Mouse (Mus musculus) liver, adult (tissue): ENCODE measurements around the gene Glrp1.

Experiments
- GATA4 ChIP-seq: IDR thresholded peaks from 2 replicates; pipeline ENCODE4 v1.6.1; 2014; ENCODE audit warnings: mild to moderate bottlenecking, low read length; ENCODE audit not compliant: insufficient replicate concordance

Gene Glrp1

DNA sequence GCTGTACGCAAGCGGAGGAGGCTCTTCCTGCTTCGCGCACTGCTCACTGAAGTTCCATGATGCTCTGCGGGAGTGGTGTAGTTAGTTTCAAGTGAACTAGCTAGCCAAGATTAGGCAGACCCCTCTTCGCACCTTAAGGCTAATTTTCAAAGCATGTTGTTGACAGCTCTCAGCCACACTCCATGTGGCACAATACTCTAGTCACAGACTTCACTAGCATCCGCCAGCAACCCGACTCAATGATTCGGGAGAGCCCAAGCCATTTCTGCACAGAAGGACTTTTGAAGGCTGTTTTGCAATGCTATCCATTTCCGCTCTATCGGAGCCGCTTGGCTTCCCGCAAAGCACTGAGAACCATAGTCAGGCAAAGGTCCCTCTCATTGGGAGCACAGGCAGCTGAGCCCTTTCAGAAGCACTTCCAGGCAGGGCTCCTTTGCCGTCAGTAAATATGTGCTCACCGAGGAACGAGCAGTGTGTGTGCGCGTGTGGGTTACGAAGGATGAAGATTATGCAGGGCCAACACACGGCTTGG lies 33.2 kb downstream of the Glrp1 start:
- TF ChIP-seq GATA4, result no peak

DNA sequence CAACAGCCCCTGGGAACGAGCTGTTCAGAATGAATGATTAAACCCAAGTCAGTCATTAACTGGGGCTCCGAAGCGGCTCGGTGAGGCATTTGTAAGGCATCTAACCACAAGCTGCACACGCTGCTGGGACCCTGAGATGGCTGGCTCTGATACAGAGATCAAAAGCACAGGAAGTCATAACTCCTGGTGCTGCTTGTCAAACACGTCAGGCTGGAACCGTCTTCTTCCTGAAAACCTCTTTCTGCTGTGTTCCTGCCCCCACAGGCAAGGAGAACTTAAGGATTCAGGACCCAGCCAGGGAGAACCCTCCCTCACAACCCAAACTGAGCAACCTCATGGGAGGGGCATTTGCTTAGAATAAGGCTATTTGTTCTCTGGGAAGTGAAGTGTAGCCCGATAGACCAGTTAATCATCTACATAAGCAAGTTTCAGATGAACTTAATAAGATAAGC lies 34.3 kb downstream of the Glrp1 start:
- TF ChIP-seq GATA4, result no peak

DNA sequence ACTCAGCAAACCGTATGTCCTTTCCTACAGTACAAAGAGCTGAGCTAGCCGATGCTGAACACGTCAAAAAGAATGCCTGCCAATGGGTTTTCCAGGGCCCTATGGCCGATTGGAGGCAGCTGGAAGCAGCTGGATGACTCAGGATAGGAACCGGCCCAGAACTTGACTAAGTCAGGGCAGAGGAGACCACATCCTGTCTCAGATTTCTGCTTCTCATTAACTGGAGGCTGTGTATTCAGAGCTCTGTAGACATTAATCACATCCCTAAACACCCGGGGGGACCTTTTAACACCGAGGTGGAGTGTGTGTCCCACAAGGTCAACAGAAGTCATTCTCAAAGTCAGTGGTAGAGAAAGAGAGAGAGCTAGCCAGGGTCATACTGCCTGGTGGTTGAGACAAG lies 35.3 kb downstream of the Glrp1 start:
- no peak for TF ChIP-seq GATA4

DNA sequence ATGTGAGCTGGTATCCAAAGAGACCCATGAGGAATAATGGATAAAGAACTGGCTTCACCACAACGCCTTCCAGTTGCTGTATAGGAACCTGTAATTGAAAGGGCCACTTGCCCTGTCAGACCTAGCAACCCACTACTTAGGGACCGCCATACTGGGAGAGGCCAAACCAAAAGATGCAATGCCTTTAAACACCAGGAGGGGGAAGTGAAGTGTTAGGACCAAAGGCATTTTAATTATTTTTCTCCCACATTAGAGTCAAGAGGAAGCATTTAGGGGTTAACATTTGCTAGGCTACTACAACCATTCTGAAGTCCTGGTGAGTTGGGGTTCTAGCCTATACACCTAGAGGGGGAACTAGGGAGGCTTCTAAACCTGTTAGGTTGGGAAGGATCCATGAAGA lies 36.0 kb downstream of the Glrp1 start:
- TF ChIP-seq GATA4, result no peak

DNA sequence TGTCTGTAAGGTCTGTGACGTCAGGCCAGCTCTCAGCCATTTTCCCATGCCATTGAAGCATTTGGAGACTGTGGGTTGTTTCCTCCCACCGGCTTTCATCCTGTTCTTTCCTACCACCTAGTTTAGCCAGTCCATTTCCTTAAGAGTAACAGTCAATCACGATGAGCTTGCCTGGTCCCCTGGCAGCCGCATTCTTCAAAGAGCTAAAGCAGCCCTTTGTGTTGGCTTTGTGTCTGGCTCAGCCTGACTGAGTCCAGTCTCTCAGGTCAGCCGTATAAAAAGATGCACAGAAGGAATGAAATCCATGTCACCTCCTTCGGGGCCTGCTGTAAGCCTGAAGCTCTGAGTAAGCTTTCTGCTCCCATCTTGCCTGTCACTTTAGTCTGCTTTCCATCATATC lies 37.6 kb downstream of the Glrp1 start:
- no peak for TF ChIP-seq GATA4

DNA sequence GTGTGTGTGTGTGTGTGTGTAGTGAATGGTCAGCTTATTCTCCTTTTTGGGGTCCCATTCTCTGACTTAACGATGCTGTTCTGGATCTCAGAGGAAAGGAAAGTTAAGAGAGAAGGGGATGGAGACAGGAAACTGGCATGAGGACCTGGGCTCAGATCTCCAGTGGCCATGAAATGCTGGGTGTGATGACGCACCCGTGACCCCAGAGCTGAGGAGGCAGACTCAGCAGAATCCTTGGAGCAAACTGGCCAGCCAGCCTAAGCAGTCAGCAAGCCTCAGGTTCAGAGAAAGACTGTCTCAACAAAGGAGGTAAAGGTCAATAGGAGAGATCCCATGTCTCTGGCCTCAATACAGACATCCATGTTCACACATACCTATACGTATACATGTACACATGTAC lies 40.1 kb downstream of the Glrp1 start:
- no peak for TF ChIP-seq GATA4

DNA sequence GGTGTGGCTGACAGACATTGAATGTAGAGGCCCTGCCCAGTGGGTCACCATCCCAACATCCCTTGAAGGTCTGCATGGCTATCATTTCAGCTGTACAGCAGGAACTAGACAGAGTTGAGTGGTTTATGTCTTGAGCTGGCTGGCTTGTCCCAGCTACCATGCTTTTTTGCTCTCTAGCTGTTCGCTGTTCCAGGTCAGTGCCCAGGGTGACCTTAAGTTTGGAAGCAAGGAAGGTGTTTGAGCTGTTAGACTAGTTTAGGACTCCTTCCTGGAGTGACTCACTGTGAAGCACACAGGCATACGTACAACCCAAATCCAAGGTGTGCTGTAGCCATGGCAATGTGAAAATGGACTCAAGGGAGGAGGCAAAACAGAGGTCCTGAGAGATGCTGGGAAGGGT lies 41.5 kb downstream of the Glrp1 start:
- no peak for TF ChIP-seq GATA4

DNA sequence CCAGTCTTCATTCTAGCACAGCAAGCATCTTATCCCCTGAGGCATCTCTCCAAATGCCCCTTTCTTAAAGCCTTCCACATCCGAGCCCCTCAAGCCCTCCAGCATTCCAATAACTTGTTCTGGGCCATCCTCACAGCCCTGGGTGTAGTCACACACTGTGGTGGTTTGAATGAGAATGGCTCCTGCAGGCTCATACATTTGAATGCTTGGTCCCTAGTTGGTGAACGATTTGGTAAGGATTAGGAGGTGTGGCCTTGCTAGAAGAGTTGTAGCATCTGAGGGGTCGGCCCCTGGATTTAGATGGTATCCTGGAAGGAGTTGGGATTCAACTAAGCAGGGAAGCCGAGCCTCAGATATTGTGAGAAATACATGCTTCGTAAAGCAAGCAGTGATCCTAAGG lies 42.0 kb downstream of the Glrp1 start:
- TF ChIP-seq GATA4, result no peak

DNA sequence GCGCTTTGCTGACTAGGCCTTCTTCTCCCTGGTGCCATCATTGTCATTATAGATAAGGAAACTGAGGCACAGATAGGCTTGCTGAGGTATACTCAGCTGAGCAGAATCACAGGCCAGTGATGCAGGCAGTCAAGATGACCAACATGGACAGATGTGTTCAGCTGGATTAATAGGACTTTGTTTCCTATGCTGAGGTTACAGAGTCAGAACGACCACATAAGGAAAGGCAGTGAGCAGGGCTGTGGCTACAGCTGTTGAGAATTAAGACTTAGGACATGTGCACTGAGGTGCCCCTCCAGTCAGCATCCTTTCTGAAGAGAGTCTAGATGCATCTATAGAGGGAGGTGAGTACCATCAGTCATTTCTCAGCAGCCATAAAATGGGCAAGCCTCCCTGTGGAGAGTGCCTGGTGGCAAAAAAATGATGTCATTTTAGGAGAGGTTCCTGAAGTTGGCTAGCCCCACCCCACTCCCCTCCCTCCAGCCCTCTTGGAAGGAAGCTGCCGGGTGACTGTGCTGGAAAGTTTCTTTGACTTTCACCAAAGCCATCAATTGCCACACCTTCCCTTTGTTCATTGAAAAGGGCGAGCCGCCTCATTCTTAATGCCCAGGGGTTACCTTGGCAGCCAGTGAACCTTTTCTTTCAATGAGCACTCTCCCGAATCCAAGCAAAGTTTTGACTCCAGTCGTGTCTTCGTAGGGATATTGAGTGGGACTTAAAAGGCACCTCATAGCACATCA lies 43.4 kb downstream of the Glrp1 start:
- no peak for TF ChIP-seq GATA4

DNA sequence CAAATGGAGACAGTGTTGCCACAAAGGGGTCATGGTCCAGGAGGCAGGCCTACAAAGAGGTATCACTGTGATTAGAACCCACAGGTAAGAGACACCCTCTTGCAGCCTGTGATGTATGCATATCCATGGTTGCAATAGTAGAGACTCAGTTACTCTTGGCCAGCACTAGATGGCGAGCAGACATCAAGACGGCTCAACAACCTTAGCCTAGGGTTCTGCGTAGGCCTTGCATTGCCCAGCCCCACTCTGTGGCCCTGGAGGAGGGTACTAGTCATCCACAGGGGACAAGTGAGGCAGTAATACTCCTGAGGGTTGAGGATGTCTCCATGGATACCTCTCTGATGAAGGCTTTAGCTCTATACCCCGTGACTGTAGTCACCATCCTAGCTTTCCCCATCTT lies 44.1 kb downstream of the Glrp1 start:
- no peak for TF ChIP-seq GATA4

DNA sequence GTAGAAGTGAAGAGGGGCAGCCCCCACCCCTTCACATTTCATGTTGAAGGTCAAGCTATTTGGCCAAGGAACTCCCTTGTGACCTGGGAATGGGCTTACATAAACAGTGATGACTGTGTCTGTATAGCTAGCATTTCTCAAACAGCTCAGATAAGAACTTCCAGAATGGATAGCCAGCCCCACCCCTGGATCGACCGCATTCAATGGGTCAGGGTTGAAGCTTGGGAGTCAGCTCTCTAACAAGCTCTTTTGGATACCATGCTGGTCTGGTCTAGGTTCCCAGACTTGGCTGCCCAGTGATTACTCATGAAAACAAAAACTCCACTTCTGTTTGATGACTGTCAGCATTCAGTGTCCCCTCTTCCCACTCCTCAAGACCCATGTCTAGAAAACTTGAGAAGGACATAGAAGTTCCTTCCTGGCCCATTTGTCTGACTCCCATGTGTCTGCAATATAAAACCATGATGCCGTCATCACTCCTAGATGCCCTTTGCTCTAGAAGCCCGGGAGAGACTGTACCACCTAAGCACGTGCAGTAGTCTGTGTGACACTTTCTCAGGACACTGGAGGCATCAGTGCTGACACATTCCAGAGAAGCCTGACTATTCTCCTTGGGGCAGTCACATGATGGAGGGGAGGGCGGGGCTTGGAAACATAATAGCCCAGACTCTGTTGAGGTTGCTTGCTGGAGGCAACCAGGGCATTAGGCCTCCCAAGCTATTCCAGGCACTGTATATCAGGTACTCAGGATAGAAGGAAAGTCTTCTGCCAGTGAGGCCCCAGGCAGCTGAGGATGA lies 45.6 kb downstream of the Glrp1 start:
- no peak for TF ChIP-seq GATA4

DNA sequence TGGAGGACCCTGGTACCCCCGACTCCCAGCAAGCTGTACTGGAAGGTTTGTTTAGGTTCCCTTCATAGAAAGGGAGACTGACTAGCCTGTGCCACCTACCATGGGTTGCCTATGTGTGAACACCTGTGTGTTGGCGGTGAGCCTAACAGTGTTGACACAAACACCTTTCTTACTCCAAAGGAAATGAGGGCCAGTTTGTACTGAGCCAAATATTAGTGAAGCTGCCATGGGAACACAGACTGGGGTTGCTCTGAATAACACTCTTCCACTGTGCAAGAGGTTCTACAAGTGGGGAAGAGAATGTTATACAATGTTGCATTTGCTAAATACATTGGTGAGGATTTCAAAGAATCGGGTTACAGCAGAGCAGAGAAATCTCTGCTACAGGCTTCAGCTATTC lies 46.6 kb downstream of the Glrp1 start:
- no peak for TF ChIP-seq GATA4

DNA sequence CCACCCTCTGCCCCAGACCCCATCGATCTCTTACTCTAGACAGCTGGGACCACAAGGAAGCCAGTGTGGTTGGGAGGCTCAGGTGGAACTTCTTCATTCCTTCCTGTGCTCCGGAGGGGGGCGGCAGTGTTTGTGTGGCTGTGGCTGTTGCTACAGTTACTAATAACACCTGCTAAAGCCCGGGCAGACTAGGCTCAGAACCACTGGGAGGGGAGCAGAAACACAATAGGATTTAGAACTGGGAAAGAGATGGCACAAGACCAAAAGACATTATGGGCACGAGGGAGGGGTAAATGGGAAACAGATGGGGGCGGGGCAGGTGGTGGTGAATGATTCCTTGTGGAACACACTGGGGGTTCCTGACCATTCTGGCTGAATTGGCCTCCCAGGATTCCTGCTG lies 47.4 kb downstream of the Glrp1 start:
- no peak for TF ChIP-seq GATA4

DNA sequence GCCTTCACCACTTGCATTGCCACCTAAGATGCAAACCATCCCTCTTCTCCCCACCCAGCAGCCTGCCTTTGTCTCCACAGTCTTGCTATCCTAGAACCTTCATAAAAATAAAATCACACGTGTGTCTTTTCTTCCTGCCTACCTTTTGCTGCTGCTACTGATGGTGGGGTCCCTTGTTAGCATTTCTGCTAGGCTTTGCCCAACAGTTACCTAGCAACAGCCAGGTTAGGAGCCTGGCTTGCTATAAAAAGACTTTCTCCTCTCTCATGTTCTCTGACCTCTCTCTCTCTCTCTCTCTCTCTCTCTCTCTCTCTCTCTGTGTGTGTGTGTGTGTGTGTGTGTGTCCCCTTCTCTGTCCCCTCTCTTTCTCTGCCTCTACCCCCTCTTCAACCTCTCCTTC lies 48.8 kb downstream of the Glrp1 start:
- no peak for TF ChIP-seq GATA4

DNA sequence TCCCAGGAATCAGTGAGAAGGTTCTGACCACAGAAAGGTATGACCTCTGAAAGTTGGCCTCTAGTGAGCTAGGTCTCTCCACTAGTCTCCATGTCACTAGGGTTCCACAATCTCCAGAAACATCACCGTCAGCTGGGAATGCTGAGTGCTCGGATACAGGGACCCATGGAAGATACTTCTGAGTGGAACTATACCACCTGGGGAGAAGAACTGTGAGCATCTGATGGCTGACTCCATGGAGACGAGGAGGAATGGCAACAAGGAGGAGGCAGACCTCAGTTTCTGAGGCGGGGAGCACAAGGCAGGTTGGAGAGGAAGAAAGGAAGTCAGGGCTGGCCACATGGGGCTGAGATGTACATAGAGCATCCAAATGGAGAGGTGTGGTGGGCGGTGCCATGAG lies 50.2 kb downstream of the Glrp1 start:
- TF ChIP-seq GATA4, result no peak

DNA sequence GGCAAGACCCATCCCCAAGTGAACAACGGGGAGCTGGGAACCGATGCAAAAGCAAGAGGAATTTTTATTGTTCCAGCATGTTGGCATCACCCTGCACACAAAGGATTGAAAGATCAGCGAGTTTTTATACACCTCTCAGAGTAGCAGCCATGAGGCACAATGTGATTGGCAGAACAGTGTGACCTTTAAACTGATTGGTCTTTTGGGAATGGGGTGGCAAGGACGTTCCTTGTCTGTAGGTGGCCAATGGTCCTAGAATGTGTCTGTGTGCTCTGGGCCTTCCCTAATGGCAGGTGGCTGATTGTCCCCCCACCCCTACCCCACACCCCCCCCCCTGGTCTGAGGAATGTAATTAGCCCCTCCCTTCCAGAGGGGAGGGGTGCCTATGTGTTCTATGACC lies 50.7 kb downstream of the Glrp1 start:
- no peak for TF ChIP-seq GATA4
